Mouse (Mus musculus) C2C12 (cell line): ENCODE data around the gene Gramd1b.

Experiments
- CTCF ChIP-seq: IDR thresholded peaks from one replicate; pipeline ENCODE4 v1.5.1; 2011; ENCODE audit not compliant: control insufficient read depth, insufficient read depth, insufficient read length
- USF1 ChIP-seq: IDR thresholded peaks from one replicate; pipeline ENCODE4 v1.6.1; 2011; ENCODE audit warnings: low read depth, mild to moderate bottlenecking, control low read depth, moderate library complexity

GRCm38 (mm10) chr9:40401818-40402217 is 129.4 kb downstream of the Gramd1b start:
- TF ChIP-seq CTCF (no peak), USF1 (no peak)
